Mouse (Mus musculus) stomach, embryonic 14.5 days (tissue): ENCODE measurements at regions not wholly inside any gene's neighbourhood (a gene's known extent, or its start where the extent isn't known, plus 50 kb on each side); places are given as distances from the start of the nearest gene placed in this dataset.

Experiments used
- ATAC-seq: fragments of 200-750 bp; cut with Nextera tagmentation; 2 replicates; pipeline ENCODE4 v1.8.0; 2017; ENCODE audit warnings: low read depth, moderate TSS enrichment; ENCODE audit not compliant: insufficient number of reproducible peaks, insufficient read depth, low FRiP score
- H3K27ac ChIP-seq: fragments of 300-500 bp; sonication (generic); 2 replicates; pipeline ENCODE4 v1.5.1; 2014; ENCODE audit warnings: mild to moderate bottlenecking, low read length, moderate library complexity, mixed read lengths
- H3K27me3 ChIP-seq: fragments of 300-500 bp; sonication (generic); 2 replicates; pipeline ENCODE4 v1.6.1; 2014; ENCODE audit warnings: low read length, control low read depth, mixed read lengths; ENCODE audit not compliant: control insufficient read depth, insufficient read depth
- H3K36me3 ChIP-seq: fragments of 300-500 bp; sonication (generic); 2 replicates; pipeline ENCODE4 v1.6.1; 2014; ENCODE audit warnings: mild to moderate bottlenecking, control low read depth, low read length, moderate library complexity, mixed read lengths; ENCODE audit not compliant: control insufficient read depth, insufficient read depth
- H3K4me1 ChIP-seq: fragments of 300-500 bp; sonication (generic); 2 replicates; pipeline ENCODE4 v1.6.1; 2014; ENCODE audit warnings: low read length, control low read depth, mixed read lengths; ENCODE audit not compliant: control insufficient read depth, insufficient read depth
- H3K4me2 ChIP-seq: fragments of 300-500 bp; sonication (generic); replicated peaks from 2 replicates; pipeline ENCODE4 v1.6.1; 2014; ENCODE audit warnings: low read depth, low read length, control low read depth
- H3K4me3 ChIP-seq: fragments of 300-500 bp; sonication (generic); 2 replicates; pipeline ENCODE4 v1.5.1; 2014; ENCODE audit warnings: low read depth, low read length, control low read depth
- H3K9ac ChIP-seq: fragments of 300-500 bp; sonication (generic); replicated peaks from 2 replicates; pipeline ENCODE4 v1.6.1; 2014; ENCODE audit warnings: low read depth, mild to moderate bottlenecking, control low read depth, low read length, moderate library complexity, mixed read lengths
- H3K9me3 ChIP-seq: fragments of 300-500 bp; sonication (generic); 2 replicates; pipeline ENCODE4 v1.6.1; 2016; ENCODE audit warnings: low read depth, low read length, control low read depth; ENCODE audit not compliant: control insufficient read depth
- whole genome bisulfite sequencing: fragments of 180-500 bp; shearing (Covaris S2); extraction: QIAGEN DNeasy Blood & Tissue Kit; methylation state at CpG from one replicate; pipeline ENCODE4 v1.1.7; 2014; 5-methylcytosine and 5-hydroxymethylcytosine counted together

DNA sequence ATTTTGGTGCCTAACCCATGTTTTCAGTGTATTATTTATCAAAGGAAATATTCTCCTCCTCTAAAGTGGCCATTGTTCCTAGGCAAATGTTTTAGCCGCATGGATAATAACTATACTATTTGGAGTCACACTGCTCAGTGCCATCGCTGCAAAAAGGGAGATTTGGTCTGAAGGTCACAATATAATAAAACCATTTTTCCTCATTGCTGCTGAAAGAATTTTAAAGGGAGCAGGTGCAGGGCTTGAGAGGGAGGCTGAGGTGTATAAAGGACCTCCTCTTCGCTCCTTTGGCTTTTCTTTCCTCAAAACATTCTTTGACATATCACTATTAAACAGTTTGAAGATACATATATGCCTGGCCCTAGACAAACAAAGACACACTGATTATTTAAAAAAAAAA, 435.9 kb upstream of the Sox9 start:
- no peak overlapping the region for H3K9ac ChIP-seq
- no peaks in the 10 kb centered on the region for H3K27me3 ChIP-seq
- no peak for ATAC-seq
- H3K9me3 ChIP-seq: no peaks in the 10 kb centered on the region
- WGBS: 76% methylated on average over 3 of the region's 3 CpGs
- no peak overlapping the region for H3K27ac ChIP-seq
- H3K4me1 ChIP-seq: no peaks in the 10 kb centered on the region
- H3K4me2 ChIP-seq: no peak overlapping the region
- H3K4me3 ChIP-seq: no peak overlapping the region
- H3K36me3 ChIP-seq: no peaks in the 10 kb centered on the region

DNA sequence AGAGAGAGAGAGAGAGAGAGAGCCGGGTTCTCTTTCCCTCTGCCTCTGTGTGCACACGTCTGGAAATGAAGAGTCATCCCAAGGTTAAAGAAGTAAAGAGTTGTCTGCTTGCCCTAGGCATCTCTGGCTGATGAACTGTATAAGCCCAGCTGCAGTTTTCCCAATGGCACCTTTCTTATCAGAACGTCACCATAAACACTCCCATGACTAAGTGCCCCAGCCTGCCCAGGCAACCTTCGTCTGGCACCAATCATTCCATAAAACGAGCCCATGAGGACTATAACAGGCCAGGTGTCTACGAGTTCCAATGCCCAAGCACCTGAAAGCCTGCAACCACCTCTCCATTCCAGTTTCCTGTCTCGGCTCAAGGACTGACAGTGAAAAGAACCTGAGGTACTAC, 435.5 kb upstream of the Sox9 start:
- Histone ChIP-seq H3K4me3 (no peak overlapping the region), H3K9me3 (no peaks in the 10 kb centered on the region), H3K9ac (no peak overlapping the region), H3K4me2 (no peak overlapping the region), H3K27ac (no peak overlapping the region), H3K27me3 (no peaks in the 10 kb centered on the region), H3K36me3 (no peaks in the 10 kb centered on the region), H3K4me1 (no peaks in the 10 kb centered on the region)
- WGBS: 45% methylated on average over 7 of the region's 7 CpGs
- ATAC-seq: no peak

DNA sequence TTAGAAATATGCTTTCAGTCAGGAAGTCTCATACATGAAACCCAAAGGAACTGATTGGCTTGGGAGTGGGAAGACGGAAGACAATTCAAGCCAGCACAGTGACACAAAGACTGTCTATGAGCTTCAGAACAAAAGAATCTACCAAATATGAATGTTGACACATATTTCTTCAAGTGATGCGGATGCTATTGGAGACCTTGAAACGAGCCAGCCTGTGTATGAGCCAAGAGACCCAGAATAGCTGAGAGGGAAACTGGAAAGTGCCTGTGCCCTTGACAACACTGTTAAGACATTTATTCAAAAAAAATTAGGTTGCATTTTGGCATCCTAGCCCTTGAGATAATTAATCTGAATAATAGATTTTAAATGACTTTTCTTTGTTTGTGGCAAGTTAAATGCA, 426.7 kb upstream of the Sox9 start:
- no peak overlapping the region for H3K4me3 ChIP-seq
- ATAC-seq: no peak
- 91% methylated on average over 3 of the region's 3 CpGs for WGBS
- no peaks in the 10 kb centered on the region for H3K27me3 ChIP-seq
- H3K9ac ChIP-seq: no peak overlapping the region
- H3K4me2 ChIP-seq: no peak overlapping the region
- H3K36me3 ChIP-seq: no peaks in the 10 kb centered on the region
- no peaks in the 10 kb centered on the region for H3K9me3 ChIP-seq
- no peak overlapping the region for H3K27ac ChIP-seq
- no peaks in the 10 kb centered on the region for H3K4me1 ChIP-seq

DNA sequence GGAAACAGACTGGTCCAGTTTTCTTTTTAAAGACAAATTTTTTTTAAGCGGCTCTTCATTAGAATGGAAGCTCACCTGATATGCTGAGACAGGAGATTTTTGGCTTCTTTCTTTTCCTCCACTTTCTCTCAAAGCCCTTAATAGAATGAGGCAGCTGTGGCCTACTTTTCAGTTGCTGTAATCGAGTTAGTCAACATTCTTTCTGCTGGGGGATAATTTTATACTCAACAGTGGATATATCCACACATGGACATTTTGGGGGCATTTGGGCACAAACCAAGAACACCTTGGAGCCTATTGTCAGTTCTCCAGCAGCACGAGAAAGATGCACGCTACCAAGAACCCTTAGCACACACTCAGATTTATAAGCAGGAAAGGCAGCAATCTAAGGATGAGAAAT, 415.3 kb upstream of the Sox9 start:
- H3K36me3 ChIP-seq: no peaks in the 10 kb centered on the region
- no peak overlapping the region for H3K9ac ChIP-seq
- H3K4me1 ChIP-seq: no peaks in the 10 kb centered on the region
- H3K27ac ChIP-seq: no peak overlapping the region
- H3K4me2 ChIP-seq: no peak overlapping the region
- H3K4me3 ChIP-seq: no peak overlapping the region
- no peaks in the 10 kb centered on the region for H3K27me3 ChIP-seq
- ATAC-seq: no peak
- 88% methylated on average over 4 of the region's 4 CpGs for WGBS
- no peaks in the 10 kb centered on the region for H3K9me3 ChIP-seq

DNA sequence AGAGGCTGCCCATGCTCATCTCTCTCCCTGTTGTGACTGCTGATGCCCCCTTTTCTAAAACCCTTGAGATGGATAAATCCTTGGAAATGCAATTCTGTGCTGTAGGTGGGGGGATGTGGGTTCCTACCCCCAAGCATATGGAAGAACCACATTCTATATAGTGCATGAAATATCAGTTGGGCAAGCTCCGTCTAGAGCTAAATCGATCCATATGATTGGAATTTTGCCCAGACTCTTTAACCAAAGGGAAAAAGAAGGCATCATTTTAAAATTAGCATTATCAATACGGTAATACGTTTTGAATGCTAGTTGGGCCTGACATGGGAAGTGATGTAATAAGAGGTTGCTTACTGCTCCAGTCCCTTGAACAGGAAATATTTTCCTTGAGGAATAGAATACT, 411.1 kb upstream of the Sox9 start:
- Histone ChIP-seq H3K36me3 (no peaks in the 10 kb centered on the region), H3K27ac (no peak overlapping the region), H3K4me3 (no peak overlapping the region), H3K4me1 (no peaks in the 10 kb centered on the region), H3K27me3 (no peaks in the 10 kb centered on the region), H3K9me3 (no peaks in the 10 kb centered on the region), H3K9ac (no peak overlapping the region), H3K4me2 (no peak overlapping the region)
- ATAC-seq: no peak
- WGBS: 89% methylated on average over 4 of the region's 4 CpGs

DNA sequence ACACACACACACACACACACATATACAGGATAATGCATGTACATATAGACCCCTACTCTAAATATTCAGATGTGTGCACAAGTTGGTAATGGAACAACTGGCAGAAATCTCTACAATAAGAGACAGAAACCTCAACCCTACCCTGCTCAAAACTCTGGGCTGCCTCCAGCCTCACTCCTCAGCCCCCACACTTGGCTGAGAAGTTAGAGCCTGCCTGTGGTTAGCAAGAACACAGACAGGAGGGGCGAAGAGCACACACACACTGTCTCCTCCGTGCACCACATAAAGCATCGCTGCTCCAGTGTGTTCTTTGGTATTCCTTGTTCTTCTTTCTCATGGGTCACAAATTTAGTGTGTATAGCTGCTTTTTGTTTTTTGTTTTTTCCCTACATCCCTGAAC, 382.0 kb upstream of the Sox9 start:
- ATAC-seq: no peak

DNA sequence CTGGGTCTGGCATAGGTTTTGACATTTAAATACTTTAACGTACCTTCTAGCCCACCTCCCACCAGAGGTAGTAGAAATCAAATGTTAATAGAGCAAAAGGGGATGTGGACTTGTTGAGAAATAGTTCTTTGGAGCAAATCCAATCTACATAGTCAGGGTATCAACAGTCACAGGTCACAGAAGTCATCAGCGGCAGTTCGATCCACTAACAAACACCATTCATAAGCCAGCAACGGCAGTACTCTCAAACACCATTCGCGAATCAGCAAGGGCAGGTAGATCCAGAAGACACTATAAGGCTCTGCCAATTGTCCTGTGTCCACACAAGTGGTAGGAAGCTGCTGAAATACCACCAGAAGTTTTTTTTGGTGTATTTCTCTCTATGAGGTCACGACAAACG, 374.3 kb upstream of the Sox9 start:
- Histone ChIP-seq H3K4me3 (no peak overlapping the region), H3K27ac (no peak overlapping the region), H3K4me1 (no peaks in the 10 kb centered on the region), H3K27me3 (no peaks in the 10 kb centered on the region), H3K36me3 (no peaks in the 10 kb centered on the region), H3K9ac (no peak overlapping the region), H3K9me3 (no peaks in the 10 kb centered on the region), H3K4me2 (no peak overlapping the region)
- ATAC-seq: no peak
- WGBS: 91% methylated on average over 8 of the region's 8 CpGs

More for the DNA sequence above, 382.0 kb upstream of the Sox9 start:
- 91% methylated on average over 3 of the region's 3 CpGs for WGBS
- no peaks in the 10 kb centered on the region for H3K27me3 ChIP-seq
- H3K4me2 ChIP-seq: no peak overlapping the region
- H3K4me3 ChIP-seq: no peak overlapping the region
- H3K36me3 ChIP-seq: no peaks in the 10 kb centered on the region
- H3K27ac ChIP-seq: no peak overlapping the region
- no peaks in the 10 kb centered on the region for H3K4me1 ChIP-seq
- H3K9ac ChIP-seq: no peak overlapping the region
- no peaks in the 10 kb centered on the region for H3K9me3 ChIP-seq

DNA sequence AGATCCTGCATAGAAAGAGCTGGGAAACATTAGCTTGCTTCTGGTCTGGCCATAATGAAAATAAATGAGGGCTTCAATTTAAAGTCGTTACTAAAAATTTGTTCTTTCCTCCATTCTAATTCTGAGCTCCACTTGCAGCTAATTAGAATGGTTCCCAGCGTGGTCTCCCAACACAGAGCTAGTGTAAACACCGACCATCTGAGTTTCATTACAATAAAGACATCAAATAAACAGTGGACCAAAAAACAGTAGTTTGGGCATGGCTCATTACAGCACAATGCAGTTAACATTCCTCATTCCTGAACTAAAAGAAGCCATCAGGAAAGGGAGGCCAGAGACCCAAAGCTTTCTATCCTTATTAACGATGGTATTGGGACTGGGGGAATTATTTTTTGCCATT, 369.6 kb upstream of the Sox9 start:
- no peaks in the 10 kb centered on the region for H3K9me3 ChIP-seq
- ATAC-seq: no peak
- H3K4me1 ChIP-seq: no peaks in the 10 kb centered on the region
- H3K27ac ChIP-seq: no peak overlapping the region
- H3K4me3 ChIP-seq: no peak overlapping the region
- H3K27me3 ChIP-seq: no peaks in the 10 kb centered on the region
- H3K4me2 ChIP-seq: no peak overlapping the region
- H3K36me3 ChIP-seq: no peaks in the 10 kb centered on the region
- no peak overlapping the region for H3K9ac ChIP-seq
- 32% methylated on average over 4 of the region's 4 CpGs for WGBS

DNA sequence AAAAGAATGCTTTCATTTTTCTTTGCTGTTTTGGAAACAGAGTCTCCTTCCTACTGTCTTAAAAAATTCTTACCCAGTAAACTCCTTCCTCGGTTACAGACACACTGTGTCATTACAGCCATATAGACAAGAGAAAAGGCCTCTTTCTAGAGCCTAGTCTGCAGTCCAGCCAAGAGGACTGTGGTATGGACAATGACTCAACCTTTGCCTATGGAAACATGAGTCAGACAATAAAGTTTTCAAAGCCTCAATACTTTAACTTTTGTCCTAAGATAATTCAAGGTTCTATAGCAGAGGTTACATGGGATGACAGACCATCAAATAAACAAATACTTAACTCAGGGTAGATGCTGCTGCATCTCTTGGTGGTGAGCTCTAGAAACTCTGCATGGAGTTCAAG, 339.4 kb upstream of the Sox9 start:
- Histone ChIP-seq H3K27ac (no peak overlapping the region), H3K4me1 (no peaks in the 10 kb centered on the region), H3K4me2 (no peak overlapping the region), H3K9ac (no peak overlapping the region), H3K9me3 (no peaks in the 10 kb centered on the region), H3K27me3 (no peaks in the 10 kb centered on the region), H3K36me3 (no peaks in the 10 kb centered on the region), H3K4me3 (no peak overlapping the region)
- WGBS: 78% methylated on average over 1 of the region's 1 CpGs
- ATAC-seq: no peak
